Mouse (Mus musculus) lung, postnatal 14 days (tissue): ENCODE measurements around the gene Gpbar1.
"Not testable (repeated sequence)": the region's sequence is repeated elsewhere in the genome, so short reads cannot be mapped to it uniquely, and the experiment has no call there.

Source experiments
- DNase-seq: peaks from one replicate; pipeline ENCODE4 v3.0.0; 2021

Gpbar1 gene

DNA sequence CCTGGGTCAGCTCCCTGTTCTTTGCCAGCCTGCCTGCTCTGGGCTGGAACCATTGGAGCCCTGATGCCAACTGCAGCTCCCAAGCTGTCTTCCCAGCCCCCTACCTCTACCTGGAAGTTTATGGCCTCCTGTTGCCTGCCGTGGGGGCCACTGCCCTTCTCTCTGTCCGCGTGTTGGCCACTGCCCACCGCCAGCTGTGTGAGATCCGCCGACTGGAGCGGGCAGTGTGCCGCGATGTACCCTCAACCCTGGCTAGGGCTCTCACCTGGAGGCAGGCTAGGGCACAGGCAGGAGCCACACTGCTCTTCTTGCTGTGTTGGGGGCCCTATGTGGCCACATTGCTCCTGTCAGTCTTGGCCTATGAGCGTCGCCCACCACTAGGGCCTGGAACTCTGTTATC lies 638 bp downstream of the Gpbar1 start:
- no peak for DNase-seq

GRCm38 (mm10) chr1:74280591-74281325 lies 2.4 kb downstream of the Gpbar1 start:
- no peak for DNase-seq

- DNase-seq = no peak
These were observed 3.0 kb downstream of the Gpbar1 start for GRCm38 (mm10) chr1:74281372-74281771.

DNA sequence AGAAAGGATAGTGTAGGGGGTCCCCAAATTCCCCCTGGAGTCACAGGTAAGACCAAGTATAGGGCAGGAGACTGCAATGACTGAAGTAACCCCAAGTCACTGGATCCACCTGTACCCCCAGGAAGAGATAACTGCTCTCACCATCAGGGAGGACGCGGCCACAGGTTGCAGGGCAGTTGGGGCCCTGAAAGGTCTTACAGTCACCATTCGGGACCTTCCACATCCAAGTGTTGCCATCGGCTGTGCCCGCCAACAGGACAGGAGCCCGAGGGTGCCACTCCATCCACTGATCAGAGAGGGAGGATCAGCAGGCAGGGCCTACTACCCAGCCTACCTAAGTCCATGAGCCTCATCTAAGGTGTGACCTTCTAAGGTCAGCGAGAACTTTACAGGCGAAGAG lies 3.5 kb downstream of the Gpbar1 start:
- DNase-seq = no peak

- DNase-seq = no peak
These were observed 4.7 kb downstream of the Gpbar1 start for GRCm38 (mm10) chr1:74282896-74283625.

DNA sequence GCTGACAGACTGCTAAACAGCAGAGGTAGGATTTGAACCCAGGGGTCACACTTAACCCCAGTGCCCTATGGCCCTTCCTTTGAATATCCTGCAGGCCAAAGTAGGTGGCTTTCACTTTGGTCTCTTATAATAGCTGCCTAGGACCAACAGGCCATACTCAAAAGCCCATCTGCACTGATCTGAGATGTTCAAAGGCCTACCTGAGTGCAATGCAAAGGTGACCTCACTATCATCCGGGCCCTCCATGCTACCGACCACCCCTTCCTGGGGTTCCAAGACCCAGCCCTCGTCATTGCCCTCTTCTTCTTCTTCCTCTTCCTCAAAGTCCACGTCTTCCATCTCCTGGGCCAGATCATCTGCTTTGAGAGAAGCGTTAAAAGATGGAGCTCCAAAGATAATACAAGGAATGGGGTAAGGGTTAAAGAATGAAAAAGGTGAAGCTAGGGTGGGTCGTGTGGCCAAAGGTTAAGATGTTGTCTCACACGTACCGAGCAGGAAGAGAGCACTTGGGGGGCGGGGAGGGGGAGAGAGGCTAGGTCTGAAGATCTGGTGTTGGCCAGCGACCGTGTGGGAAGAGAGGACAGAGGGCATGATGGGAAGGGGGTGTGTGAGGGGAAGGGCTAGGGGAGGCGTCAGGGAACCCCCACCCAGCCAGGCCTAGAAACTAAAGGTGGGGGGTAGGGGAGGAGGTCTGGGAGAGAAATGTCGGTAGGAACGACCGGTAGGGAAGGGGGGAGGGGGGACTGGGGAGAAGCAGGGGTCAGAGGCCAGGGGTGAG lies 5.5 kb downstream of the Gpbar1 start:
- DNase-seq = peak; percentile 54

GRCm38 (mm10) chr1:74284543-74285160 lies 6.3 kb downstream of the Gpbar1 start, which contains the start of the genes Aamp and Pnkd:
Aamp (minus strand) TSS chr1:74284738.
Pnkd (plus strand) TSS chr1:74284930.
- DNase-seq = peak; percentile 99

- DNase-seq = no peak
These were observed 7.1 kb downstream of the Gpbar1 start for GRCm38 (mm10) chr1:74285212-74286010.

DNA sequence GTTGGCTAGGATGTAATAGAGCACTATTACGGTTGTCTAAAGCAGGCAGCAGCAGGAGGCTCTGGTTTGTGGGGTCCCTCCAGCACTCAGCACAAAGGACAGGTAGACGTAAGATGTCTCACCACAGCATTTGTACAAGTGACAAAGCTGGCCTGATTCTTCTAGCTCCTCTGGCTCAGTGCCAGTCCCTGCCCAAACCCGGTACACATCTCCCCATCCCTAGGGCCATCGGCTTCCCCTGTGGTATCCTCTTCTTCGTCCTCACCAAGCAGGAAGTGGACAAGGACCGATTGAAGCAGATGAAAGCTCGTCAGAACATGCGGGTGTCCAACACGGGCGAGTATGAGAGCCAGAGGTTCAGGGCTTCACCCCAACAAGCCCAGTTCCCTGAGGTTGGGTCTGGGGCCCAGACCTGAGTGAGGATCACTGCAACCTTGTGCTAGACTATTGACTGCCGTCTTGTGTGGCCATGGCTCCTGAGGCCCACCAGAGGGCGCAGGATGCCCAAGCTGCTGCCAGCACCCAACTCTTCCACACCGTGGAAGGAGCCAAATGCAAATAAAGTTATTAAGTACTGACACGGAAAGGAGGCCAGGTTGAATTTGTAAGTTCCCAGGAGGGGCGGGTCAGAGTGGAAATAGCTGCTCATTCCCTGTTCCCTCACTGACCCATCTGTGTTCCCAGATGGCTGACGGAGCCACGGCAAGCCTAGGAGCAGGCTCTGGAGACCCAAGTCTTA lies 8.7 kb downstream of the Gpbar1 start:
- not testable (repeated sequence) for DNase-seq

GRCm38 (mm10) chr1:74288327-74288726 lies 10.0 kb downstream of the Gpbar1 start:
- DNase-seq = no peak

- DNase-seq = no peak
These were observed 10.9 kb downstream of the Gpbar1 start for GRCm38 (mm10) chr1:74289248-74289647.

DNA sequence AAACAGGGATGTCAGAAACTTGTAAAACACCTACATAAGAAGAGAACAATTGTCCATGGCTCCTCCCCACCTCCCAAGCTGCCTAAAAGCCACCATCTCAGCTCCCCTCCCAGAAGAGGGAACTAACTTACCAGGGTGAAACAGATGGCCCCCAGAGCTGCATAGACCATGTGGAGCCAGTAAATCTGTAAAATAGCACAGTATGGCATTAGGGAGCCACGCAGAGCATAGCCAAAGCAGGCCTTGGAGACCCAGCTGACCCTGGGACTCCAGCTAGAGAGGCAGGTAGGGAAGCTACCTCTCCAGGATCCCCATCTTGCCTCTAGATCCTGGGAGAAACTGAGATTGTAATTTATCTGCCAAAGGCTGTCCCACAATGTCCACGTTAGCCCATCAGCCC lies 11.4 kb downstream of the Gpbar1 start:
- no peak for DNase-seq

- DNase-seq = no peak
These were observed 11.8 kb downstream of the Gpbar1 start for GRCm38 (mm10) chr1:74290141-74290540.

GRCm38 (mm10) chr1:74292331-74293020 lies 14.1 kb downstream of the Gpbar1 start:
- no peak for DNase-seq

- DNase-seq = no peak
These were observed 15.1 kb downstream of the Gpbar1 start for GRCm38 (mm10) chr1:74293306-74293960.

DNA sequence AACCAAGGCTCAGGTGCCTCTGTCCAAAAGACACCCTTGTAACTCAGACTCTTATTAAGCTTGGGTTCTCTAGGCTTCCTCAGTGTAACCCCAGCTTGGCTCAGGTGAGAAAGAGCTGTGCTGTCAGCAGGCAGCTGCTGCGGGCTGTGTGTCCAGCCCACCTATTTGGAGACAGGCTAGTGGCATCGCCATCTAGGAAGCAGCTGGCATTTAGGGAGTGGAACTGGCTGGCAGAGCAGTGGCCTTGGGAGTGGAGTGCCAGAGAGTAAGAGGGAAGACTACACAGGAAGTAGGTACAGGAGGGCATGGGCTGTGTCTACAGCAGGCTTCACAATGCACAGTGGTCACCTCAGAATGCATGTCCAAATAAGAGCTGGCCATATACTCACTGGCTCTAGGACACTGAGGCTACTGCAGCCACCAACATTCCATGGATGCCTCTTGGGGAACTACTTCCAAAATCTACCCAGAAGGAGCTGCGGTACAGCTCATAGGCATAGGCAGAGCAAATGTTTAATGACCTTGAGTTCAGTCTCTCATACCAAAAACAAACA lies 15.8 kb downstream of the Gpbar1 start:
- no peak for DNase-seq

GRCm38 (mm10) chr1:74294733-74295455 lies 16.5 kb downstream of the Gpbar1 start:
- DNase-seq = no peak

DNA sequence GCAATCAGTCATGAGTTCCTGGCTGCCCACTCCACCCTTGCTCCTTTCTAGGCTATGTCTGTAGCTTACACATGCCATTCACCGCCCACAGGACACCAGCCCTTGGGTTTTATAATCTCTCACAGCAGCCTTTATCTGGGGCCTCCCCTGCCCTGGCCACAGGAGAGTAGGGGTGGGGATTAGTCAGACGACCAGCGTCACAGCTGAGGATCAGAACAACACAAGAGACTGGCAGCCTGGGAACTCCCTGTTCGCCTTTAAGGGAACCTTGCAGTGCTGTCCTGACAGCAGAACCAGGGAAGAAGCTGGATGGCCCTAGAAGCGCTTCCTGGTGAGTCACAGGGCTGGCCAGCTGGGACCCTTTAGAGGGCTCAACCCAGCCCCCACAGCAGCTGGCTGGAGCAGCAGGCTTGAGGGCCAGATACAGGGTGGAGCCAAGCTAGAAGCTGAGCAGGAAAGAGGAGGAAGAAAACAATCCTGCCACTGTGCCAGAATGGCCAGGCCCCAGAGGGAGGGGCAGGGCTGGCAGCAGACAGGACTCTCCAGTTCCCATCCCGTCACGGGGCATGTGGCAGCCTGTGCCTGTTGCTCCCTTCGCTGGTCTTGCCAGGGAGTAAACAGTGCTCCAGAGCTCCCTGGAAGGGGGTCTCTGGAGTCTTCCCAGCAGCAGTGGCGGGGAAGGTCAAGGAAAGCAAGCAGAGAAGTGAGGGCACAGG lies 17.3 kb downstream of the Gpbar1 start:
- DNase-seq = peak; percentile 93

DNA sequence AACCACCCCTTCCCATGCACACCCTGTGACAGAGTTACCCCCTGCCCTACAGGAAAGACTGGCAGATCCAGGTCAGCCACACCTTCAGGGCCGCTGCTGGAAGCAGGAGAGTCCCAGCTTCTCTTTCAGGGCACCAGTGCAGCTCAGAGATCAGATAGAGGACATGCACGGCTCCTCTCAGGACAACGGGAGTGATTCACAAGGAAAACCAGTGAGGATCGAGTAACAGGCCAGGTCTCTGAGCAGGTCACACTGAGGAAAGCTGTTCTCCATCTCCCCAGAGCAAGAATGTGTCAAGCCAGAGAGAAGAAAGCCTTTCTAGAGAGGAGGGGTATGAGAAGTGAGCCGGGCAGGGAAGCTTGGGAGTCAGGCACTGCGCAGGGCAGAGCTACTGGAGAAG lies 18.1 kb downstream of the Gpbar1 start:
- no peak for DNase-seq
